Mouse (Mus musculus) adrenal gland, postnatal 14 days (tissue): ENCODE data around the gene Isg20. TPM values are rescaled to one million over a fixed set of nuclear protein-coding genes. Genes with fewer than 3 reads are reported as not detected.

ENCODE experiments used
- DNase-seq: peaks from one replicate; pipeline ENCODE4 v3.0.0; 2021; ENCODE audit warnings: mixed read lengths
- total RNA-seq: library from RNA; stranded (reverse); gene quantifications from 2 replicates; pipeline ENCODE4 v1.2.3, GENCODE M21; 2021

Gene Isg20
- total RNA-seq, 1 experiment from 2014 or later = 19.6 TPM

GRCm38 (mm10) chr7:78903174-78903870 is 9.9 kb upstream of the Isg20 start:
- DNase-seq = no peak

GRCm38 (mm10) chr7:78904175-78904574 is 9.0 kb upstream of the Isg20 start:
- no peak for DNase-seq

DNA sequence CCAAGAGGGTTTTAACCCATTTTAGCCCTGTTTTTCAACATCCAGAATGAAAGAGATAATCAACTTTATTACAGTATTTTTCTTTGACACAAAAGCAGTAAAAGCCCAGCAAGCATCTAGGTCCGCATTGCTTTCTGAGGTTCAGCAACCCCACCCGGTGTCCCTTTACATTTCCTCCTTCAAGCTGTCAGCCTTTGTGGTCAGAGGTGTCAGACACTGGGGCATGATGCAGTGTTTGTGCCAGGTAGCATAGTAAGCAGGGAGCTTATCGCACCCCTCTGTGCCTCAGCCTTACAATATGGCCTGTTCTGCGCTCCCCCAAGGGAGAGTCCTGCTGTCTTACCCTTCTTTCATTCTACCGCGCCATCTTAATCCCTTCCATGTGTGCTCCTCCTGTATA is 4.2 kb upstream of the Isg20 start:
- no peak for DNase-seq

GRCm38 (mm10) chr7:78910336-78911098 is 2.7 kb upstream of the Isg20 start:
- DNase-seq = peak; percentile 43

GRCm38 (mm10) chr7:78911209-78911608 is 2.0 kb upstream of the Isg20 start:
- no peak for DNase-seq

GRCm38 (mm10) chr7:78912253-78912973 is 811 bp upstream of the Isg20 start:
- no peak for DNase-seq

GRCm38 (mm10) chr7:78913649-78914544 is 673 bp downstream of the Isg20 start:
- peak; percentile 81 for DNase-seq

- no peak for DNase-seq
Measured at GRCm38 (mm10) chr7:78914545-78914845, 1.3 kb downstream of the Isg20 start.

DNA sequence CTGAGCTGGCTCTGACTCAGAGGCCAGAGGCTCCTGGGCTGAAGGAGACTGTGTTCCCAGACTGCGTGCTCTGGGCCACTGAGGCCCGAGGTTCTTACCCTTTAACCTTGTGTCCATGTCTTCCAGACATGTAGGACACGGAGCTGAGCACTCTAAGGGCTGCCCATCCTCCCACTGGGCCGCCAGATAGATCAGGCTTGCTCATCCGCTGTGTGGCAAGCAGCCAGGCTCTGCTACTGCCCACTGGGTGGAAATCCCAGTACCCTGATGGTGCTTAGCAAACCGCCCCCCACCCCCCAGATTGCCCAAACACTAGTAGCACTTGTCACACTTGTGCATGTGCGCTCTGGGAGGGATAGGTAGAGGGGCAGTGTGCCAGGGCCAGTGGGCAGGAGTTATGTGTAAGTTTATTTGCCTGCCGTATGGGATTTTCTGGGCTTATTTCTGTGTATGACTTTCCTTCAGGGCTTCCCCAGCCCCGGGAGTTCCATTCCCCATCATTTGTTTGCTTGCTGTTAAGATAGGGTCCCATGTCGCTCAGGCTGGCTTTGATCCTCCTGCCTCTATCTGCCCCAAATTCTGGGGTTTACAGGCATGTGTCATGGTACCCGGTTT is 1.8 kb downstream of the Isg20 start:
- no peak for DNase-seq

DNA sequence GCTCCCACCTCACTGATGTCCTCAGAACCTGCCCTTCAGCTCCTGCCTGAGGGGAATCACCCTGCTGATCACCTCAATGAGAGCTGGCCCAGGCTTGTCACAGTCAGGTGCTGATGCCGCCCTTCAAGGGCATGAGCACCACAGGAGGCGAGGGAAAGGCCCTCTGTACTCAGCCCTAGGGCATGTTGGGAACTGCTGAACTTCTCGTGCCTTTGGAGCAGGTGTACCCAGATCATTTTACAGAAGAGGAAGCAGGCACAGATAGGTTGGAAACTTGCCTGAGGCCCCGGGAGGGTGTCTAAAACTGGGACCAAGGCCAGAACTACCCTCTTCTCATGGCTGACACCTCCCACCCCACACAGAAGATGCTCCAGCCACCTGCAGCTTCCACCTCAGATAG is 5.5 kb downstream of the Isg20 start:
- DNase-seq = no peak

- DNase-seq = no peak
Measured at GRCm38 (mm10) chr7:78922506-78922905, 9.3 kb downstream of the Isg20 start.

DNA sequence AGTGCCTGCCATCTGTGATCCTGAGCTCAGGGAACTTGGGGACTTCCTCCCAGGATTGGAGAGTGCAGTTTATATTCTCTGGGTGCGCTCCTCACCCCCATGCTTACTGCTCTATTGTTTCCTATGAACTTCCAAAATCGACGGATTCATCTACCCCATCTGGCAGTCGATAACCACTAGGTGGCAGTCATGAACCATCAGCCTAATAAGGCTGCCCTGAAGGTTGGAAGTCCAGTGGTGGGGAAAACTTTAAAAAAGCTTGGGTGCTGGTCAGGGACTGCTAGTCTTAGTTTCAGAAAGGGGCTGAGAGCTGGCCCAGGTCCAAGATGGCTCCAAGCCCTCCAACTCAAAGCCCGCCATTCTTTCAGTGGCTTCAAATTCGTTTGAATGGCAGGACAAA is 11.1 kb downstream of the Isg20 start:
- peak; percentile 86 for DNase-seq

- DNase-seq = no peak
Measured at GRCm38 (mm10) chr7:78924796-78925195, 11.6 kb downstream of the Isg20 start.

- no peak for DNase-seq
Measured at GRCm38 (mm10) chr7:78925680-78926079, 12.5 kb downstream of the Isg20 start.

DNA sequence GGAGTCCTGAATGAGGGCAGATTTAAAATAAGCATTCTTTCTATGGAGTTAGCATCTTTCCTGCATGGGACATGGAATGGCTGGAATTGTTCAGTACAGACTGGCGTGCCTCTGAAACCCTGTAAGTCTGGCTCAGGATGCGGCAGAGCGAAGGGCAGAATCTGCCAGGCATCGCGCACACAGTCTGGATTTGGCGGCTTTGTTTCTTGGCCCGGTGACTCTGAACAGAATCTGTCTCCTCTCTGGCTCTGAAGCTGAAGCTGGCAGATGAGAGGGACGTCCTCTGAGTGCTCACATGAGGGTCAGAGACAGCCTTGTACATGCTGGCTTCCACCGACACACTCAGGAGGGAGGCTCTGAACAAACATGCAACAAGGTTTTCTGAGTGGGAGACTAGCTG is 12.9 kb downstream of the Isg20 start:
- DNase-seq = no peak

DNA sequence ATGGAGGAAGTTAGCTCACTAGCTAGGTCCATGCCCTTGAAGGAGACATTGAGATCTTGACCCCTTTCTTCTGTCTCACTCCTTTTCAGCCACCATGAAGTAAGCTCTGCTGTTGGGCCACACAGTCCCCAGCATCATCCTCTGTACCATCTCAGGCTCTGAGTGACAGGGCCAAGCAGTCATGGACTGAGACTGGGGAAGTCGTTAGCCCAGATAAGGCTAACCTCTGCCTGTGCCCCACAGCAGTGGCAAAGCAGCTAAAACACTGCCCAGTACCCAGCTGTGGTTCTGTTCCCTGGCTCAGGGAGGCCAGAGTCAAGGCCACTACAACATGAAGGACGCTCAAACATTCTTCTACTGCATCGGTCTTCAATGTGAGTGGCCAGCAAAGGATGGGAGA is 14.0 kb downstream of the Isg20 start:
- no peak for DNase-seq

DNA sequence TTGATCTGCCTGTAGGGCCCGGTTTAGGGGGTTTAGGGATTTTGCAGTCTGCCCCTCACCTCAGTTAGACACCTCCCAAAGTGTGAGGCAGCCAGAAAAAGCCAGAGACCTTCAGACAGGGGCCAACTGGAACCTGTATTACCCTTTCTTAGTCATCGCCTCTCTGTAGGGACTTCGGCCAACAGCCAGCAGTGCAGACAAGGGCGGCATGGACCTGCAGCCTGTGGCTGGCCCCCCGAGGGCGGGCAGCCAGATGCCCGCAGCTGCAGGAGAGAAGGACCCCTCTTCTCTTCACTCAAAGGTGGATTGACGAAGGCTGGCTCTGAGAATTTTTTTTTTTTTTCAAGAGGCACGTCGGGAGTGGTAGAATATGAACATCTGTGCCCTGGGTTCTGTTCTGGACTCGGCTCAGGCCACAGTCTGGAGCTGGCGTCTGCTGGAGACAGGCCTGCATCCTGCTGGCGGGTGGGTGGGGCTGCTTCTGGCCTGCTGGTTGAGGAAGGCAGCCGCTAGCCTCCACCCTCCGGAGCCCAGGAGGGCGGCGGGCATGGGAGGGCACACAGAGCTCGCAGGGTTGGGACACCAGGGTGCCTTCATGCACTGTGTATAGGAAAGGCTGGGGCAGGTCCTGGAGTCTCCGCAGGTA is 25.9 kb downstream of the Isg20 start:
- DNase-seq = no peak

DNA sequence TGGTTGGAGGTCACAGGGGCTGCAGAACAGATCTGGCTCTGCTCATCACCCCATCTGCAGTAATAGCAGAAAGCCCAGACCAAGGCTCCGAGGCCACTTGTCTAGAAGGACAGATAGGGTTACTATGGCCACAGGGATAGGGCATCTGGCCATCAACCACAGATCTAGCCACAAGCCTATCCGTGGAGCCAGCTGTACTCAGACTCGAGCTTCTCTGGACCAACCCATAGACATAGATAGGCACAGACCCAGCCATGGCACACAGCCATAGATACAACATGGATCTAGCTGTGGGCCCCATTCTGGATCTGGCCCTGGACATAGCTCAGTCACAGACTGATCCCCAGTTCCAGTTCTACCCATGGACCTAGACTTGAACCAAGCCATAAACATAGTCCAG is 27.7 kb downstream of the Isg20 start:
- no peak for DNase-seq

DNA sequence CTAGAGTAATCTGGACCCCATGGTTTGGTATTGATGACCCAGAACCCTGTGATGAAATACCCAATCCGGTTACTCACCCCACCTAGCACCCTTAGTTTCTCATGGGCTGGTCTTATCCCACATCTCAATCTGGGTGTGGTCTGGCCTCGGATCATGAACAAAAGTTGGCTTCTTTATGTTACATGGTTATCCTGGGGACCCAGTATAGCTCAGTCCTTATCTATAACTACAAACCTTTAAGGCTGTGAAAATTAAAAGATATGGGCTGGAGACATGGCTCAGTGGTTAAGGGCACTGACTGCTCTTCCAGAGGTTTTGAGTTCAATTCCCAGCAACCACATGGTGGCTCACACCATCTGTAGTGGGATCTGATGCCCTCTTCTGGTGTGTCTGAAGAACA is 29.3 kb downstream of the Isg20 start:
- no peak for DNase-seq

GRCm38 (mm10) chr7:78953886-78954572 is 40.8 kb downstream of the Isg20 start:
- no peak for DNase-seq

- no peak for DNase-seq
Measured at GRCm38 (mm10) chr7:78954619-78955018, 41.4 kb downstream of the Isg20 start.
